Mouse (Mus musculus) heart, postnatal 0 days (tissue): ENCODE measurements around the gene Adat3. TPM values are rescaled to one million over a fixed set of nuclear protein-coding genes. Genes with fewer than 3 reads are reported as not detected.

Experiments
- ATAC-seq: fragments of 200-750 bp; cut with Nextera tagmentation; 2 replicates; pipeline ENCODE4 v1.8.0; 2017; ENCODE audit warnings: low read depth, moderate number of reproducible peaks, moderate library complexity; ENCODE audit not compliant: insufficient read depth
- DNase-seq: peaks from one replicate; pipeline ENCODE4 v3.0.0-alpha.2; 2016; ENCODE audit warnings: low spot score
- H3K27ac ChIP-seq: fragments of 300-500 bp; sonication (generic); 2 replicates; pipeline ENCODE4 v1.5.1; 2014; ENCODE audit warnings: low read depth, mild to moderate bottlenecking
- H3K27me3 ChIP-seq: fragments of 300-500 bp; sonication (generic); 2 replicates; pipeline ENCODE4 v1.6.1; 2014; ENCODE audit warnings: low read length, mixed read lengths; ENCODE audit not compliant: control insufficient read depth, insufficient read depth
- H3K36me3 ChIP-seq: fragments of 300-500 bp; sonication (generic); replicated peaks from 2 replicates; pipeline ENCODE4 v1.6.1; 2014; ENCODE audit warnings: low read length, mixed read lengths; ENCODE audit not compliant: control insufficient read depth, insufficient read depth
- H3K4me1 ChIP-seq: fragments of 300-500 bp; sonication (generic); 2 replicates; pipeline ENCODE4 v1.6.1; 2014; ENCODE audit warnings: antibody characterized with exemption; ENCODE audit not compliant: control insufficient read depth, insufficient read depth
- H3K4me2 ChIP-seq: fragments of 300-500 bp; sonication (generic); 2 replicates; pipeline ENCODE4 v1.6.1; 2014; ENCODE audit warnings: low read depth, mild to moderate bottlenecking, low read length, moderate library complexity
- H3K4me3 ChIP-seq: fragments of 300-500 bp; sonication (generic); 2 replicates; pipeline ENCODE4 v1.5.1; 2014; ENCODE audit warnings: low read depth, low read length
- H3K9ac ChIP-seq: fragments of 300-500 bp; sonication (generic); replicated peaks from 2 replicates; pipeline ENCODE4 v1.6.1; 2014; ENCODE audit warnings: low read depth, low read length, mixed read lengths
- H3K9me3 ChIP-seq: fragments of 300-500 bp; sonication (generic); replicated peaks from 2 replicates; pipeline ENCODE4 v1.6.1; 2016; ENCODE audit warnings: low read length; ENCODE audit not compliant: control insufficient read depth
- CTCF ChIP-seq: IDR thresholded peaks from 2 replicates; pipeline ENCODE4 v1.5.1; 2016; ENCODE audit warnings: antibody characterized with exemption, control low read depth, low read depth
- EP300 ChIP-seq: IDR thresholded peaks from 2 replicates; pipeline ENCODE4 v1.6.1; 2016; ENCODE audit warnings: antibody characterized with exemption, low read depth
- WGBS: fragments of 180-500 bp; shearing (Covaris S2); extraction: QIAGEN DNeasy Blood & Tissue Kit; methylation state at CpG from one replicate; pipeline ENCODE4 v1.1.7; 2014; 5-methylcytosine and 5-hydroxymethylcytosine counted together
- polyA plus RNA-seq: library from polyadenylated mRNA; unstranded; fragments of >200 nt; fragmentation: Nextera tagmentation; extraction: Ambion mirVana; gene quantifications from 2 replicates; pipeline ENCODE4 v1.2.1, GENCODE M21; 2015
- total RNA-seq: library from RNA; depleted of rRNA; stranded (reverse); fragments of >200 nt; gene quantifications from 2 replicates; pipeline ENCODE4 v1.2.3, GENCODE M21; 2014; ENCODE audit warnings: low replicate concordance

Gene Adat3
- total and polyA plus RNA-seq, 2 experiments from 2014 or later = 2.7 to 4.5 TPM

- TF ChIP-seq CTCF (no peak), EP300 (no peak)
- Histone ChIP-seq H3K9ac (0 out of 2 replicates have a peak overlapping the region, but pooled peaks have one; percentile 18), H3K4me2 (peak overlapping the region; percentile 47; the same call in 1 of the 2 replicates), H3K4me1 (peaks cover 23% of the 10 kb centered on the region), H3K9me3 (no peaks in the 10 kb centered on the region), H3K36me3 (peaks cover 8% of the 10 kb centered on the region; the same call in 1 of the 2 replicates), H3K27ac (peak overlapping the region; percentile 7), H3K27me3 (no peaks in the 10 kb centered on the region), H3K4me3 (no peak overlapping the region)
- no peak for DNase-seq
- ATAC-seq = no peak
- WGBS = 81% methylated on average over 10 of the region's 10 CpGs
Measured at GRCm38 (mm10) chr10:80570419-80570818, 32.3 kb upstream of the Adat3 start.

- Histone ChIP-seq H3K4me3 (peak overlapping the region; percentile 19), H3K4me2 (peak overlapping the region; percentile 47)
Measured at GRCm38 (mm10) chr10:80570871-80571836, 31.5 kb upstream of the Adat3 start.

GRCm38 (mm10) chr10:80572477-80572876 lies 30.2 kb upstream of the Adat3 start:
- peaks cover 32% of the 10 kb centered on the region for H3K4me1 ChIP-seq
- ATAC-seq (no peak), DNase-seq (no peak)
- TF ChIP-seq CTCF (no peak), EP300 (no peak)
- H3K9me3 ChIP-seq = no peaks in the 10 kb centered on the region
- 75% methylated on average over 2 of the region's 2 CpGs for WGBS
- no peak overlapping the region for H3K27ac ChIP-seq
- H3K4me2 ChIP-seq = no peak overlapping the region
- H3K4me3 ChIP-seq = no peak overlapping the region
- no peaks in the 10 kb centered on the region for H3K27me3 ChIP-seq
- no peak overlapping the region for H3K9ac ChIP-seq
- H3K36me3 ChIP-seq = peaks cover 8% of the 10 kb centered on the region; the same call in 1 of the 2 replicates

More at GRCm38 (mm10) chr10:80570871-80571836, 31.5 kb upstream of the Adat3 start:
- no peaks in the 10 kb centered on the region for H3K27me3 ChIP-seq
- TF ChIP-seq EP300 (no peak), CTCF (no peak)
- DNase-seq (no peak), ATAC-seq (peak; percentile 7; the same call in 1 of the 2 replicates)
- H3K27ac ChIP-seq = peak overlapping the region; percentile 7; the same call in 1 of the 2 replicates
- WGBS = 22% methylated on average over 30 of the region's 30 CpGs
- H3K9ac ChIP-seq = peak overlapping the region; percentile 18; the same call in 1 of the 2 replicates
- peaks cover 8% of the 10 kb centered on the region; the same call in 1 of the 2 replicates for H3K36me3 ChIP-seq
- H3K9me3 ChIP-seq = no peaks in the 10 kb centered on the region
- peaks cover 31% of the 10 kb centered on the region for H3K4me1 ChIP-seq

GRCm38 (mm10) chr10:80573944-80574343 lies 28.7 kb upstream of the Adat3 start:
- Histone ChIP-seq H3K36me3 (no peaks in the 10 kb centered on the region), H3K9ac (no peak overlapping the region), H3K4me3 (no peak overlapping the region), H3K4me1 (peaks cover 32% of the 10 kb centered on the region), H3K27me3 (no peaks in the 10 kb centered on the region), H3K9me3 (no peaks in the 10 kb centered on the region), H3K27ac (no peak overlapping the region), H3K4me2 (no peak overlapping the region)
- ATAC-seq = no peak
- no peak for DNase-seq
- TF ChIP-seq EP300 (no peak), CTCF (no peak)
- WGBS = 51% methylated on average over 9 of the region's 9 CpGs

- H3K9ac ChIP-seq = no peak overlapping the region
- WGBS = 62% methylated on average over 3 of the region's 3 CpGs
- no peak for TF ChIP-seq CTCF
- TF ChIP-seq EP300 = no peak
- H3K27me3 ChIP-seq = no peaks in the 10 kb centered on the region
- no peaks in the 10 kb centered on the region for H3K9me3 ChIP-seq
- no peak for ATAC-seq
- no peaks in the 10 kb centered on the region for H3K36me3 ChIP-seq
- H3K4me2 ChIP-seq = no peak overlapping the region
- H3K4me1 ChIP-seq = peaks cover 30% of the 10 kb centered on the region
- H3K4me3 ChIP-seq = no peak overlapping the region
- H3K27ac ChIP-seq = no peak overlapping the region
- DNase-seq = no peak
Measured at GRCm38 (mm10) chr10:80574896-80575295, 27.8 kb upstream of the Adat3 start.
